Mouse (Mus musculus) natural killer cell, adult 2 months (primary cell): Measurements from ENCODE around the gene Notch3.
A peak's percentile ranks its signal among the peaks of the same experiment; 100 is the strongest.
"Not testable (repeated sequence)": the region's sequence is repeated elsewhere in the genome, so short reads cannot be mapped to it uniquely, and the experiment has no call there.

Experiments
- DNase-seq, 2 experiments: peaks; one replicate each; pipeline ENCODE4 v3.0.0; 2022; ENCODE audit warnings: low spot score in 2 of 2

Gene Notch3

DNA sequence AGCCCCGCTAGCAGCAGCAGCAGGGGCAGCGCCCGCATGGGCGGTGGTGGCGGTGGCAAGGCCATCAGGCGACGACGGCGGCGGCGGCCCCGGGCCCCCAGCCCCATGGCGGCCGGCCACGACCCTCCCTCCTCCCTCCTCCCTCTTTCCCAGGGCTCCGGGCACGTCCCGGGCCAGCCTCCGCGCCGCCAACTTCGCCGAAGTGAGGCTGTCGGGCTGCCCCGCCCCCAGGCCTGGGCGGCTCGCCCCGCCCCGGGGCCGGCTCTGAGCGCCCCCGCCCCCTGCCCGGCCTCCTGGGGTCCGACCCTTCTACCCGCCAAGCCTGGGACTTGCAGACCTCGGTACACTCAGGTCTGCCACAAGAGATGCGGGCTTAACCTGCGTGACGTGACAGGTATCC, at the start of gene Notch3:
TSS of gene Notch3 (minus strand) at position 166 of the 400 bp plus-strand sequence.
- DNase-seq = no peak

- not testable (repeated sequence) for DNase-seq
These were observed 48.9 kb upstream of the Notch3 start for GRCm38 (mm10) chr17:32215587-32215986.

DNA sequence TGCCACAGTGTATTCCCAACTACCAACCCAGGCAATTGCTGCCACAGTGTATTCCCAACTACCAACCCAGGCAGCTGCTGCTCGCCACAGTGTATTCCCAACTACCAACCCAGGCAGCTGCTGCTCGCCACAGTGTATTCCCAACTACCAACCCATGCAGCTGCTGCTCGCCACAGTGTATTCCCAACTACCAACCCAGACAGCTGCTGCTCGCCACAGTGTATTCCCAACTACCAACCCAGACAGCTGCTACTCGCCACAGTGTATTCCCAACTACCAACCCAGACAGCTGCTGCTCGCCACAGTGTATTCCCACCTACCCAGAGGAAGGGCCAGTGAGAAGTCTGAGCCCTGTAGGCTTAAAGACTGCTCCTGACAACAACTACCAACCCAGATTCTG, 44.9 kb upstream of the Notch3 start:
- not testable (repeated sequence) for DNase-seq

DNA sequence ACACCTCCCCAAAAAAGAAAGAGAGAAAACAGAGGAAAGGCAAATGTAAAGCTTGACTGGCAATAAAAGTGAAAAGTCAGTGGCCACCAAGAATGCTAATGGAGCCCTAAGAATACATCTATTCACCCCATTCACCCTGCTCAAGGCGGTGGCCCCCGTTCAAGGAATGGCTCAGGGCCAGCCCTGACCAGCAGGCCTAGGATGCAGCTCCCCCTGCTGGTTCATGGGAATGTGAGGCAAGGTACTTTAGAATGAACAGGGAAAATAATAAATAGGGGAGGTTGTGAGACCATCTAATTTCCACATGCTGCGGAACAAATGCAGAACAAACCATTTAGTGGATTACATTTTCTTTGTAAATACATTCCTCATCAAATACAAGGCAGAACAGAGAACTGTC, 43.1 kb upstream of the Notch3 start:
- DNase-seq = peak in 1 of 2 experiments; percentile 32

GRCm38 (mm10) chr17:32209144-32209543, 42.5 kb upstream of the Notch3 start:
- no peak for DNase-seq

DNA sequence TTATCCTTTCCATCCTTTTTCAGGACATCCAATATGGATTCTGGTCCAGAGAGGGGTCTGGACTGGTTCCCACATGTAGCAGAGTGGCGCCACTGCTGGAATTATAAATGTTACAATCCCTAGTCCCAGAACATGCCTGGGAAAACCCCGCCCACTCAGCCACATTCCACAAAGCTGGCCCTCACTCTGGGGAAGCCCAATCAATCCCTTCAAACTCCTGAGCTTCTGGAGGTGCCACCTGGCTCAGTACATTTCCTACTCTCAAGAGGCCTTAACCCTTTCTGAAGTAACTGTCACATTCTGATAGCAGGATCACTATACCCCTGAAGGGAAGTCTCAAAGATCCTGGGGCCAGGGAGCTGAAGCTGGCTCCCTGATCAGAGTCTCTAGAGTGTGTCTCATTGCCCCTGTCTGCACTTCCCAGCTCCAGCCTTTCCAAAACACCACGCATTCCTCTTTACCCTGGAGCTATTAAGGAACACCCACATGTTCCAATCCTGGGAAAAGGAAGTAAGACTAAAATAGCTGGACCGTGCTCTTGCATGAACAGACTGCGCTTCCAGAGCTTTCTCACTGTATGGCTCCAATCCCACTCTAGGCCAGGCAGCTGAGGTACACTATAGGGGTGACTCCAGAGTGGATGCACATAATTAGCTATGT, 41.1 kb upstream of the Notch3 start:
- DNase-seq = no peak

GRCm38 (mm10) chr17:32205345-32205744, 38.7 kb upstream of the Notch3 start:
- no peak for DNase-seq

DNA sequence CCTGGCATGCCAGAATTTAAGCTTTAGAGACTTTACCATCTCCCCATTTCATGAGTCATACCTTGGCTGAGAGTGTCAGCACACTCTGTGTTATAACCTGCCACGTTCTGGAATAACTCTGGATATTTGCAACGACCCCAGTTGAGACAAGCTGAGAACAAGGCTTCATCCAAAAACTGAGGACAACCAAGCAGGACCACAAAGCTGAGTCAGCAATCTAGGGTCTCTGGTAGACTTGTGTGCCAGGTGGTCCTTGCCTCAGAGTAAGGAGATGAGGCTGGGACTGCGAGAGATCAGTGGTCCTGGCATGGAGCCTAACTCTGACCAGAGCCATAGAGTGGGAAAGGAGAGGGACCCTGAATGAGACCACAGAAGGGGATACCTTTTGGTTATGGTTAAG, 36.3 kb upstream of the Notch3 start:
- DNase-seq = no peak

- DNase-seq = no peak
These were observed 34.4 kb upstream of the Notch3 start for GRCm38 (mm10) chr17:32201086-32201485.

GRCm38 (mm10) chr17:32199796-32200195, 33.1 kb upstream of the Notch3 start:
- DNase-seq = no peak

- DNase-seq = no peak
These were observed 30.5 kb upstream of the Notch3 start for GRCm38 (mm10) chr17:32197156-32197555.

DNA sequence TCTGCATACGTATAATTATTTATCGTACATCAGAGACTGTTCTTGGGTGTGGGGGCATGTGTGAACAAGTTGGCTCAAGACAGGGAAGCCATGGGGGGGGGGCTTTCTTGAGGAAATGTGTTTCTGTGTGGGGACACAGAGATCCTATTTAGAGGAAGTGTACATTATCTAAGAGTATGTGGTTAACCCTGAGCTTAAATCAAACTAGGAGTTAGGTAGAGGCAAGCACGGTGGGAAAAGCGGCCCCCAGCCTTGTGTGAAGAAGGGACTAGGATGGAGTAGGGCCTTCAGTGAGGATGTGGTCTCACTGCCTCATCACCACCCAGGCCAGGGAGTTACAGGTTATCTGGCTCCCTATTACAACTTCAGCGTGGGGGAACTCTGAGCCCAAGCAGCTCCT, 29.1 kb upstream of the Notch3 start:
- DNase-seq = no peak

DNA sequence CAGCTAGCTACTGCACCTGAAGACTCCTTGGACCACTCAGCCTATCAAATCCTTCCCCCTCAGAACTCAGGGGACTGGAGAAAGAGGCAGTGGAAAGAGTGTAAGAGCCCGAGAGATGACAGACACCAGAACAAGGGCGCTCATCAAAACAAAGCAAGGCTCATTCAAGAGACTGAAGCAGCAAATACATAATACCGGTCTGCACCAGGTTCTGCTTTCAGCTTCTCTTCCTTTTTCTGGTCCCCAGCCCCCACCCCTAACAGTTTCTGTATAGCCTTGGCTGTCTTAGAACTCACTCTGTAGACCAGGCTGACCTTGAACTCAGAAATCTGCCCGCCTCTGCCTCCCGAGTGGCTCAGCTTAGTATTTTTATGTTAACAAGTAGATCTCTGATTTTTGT, 26.4 kb upstream of the Notch3 start:
- no peak for DNase-seq

- DNase-seq = no peak
These were observed 23.2 kb upstream of the Notch3 start for GRCm38 (mm10) chr17:32189850-32190249.

GRCm38 (mm10) chr17:32188863-32189636, 22.4 kb upstream of the Notch3 start, which contains the start of gene Ephx3:
Gene Ephx3, minus strand, starts transcription at chr17:32189549.
- DNase-seq = no peak

DNA sequence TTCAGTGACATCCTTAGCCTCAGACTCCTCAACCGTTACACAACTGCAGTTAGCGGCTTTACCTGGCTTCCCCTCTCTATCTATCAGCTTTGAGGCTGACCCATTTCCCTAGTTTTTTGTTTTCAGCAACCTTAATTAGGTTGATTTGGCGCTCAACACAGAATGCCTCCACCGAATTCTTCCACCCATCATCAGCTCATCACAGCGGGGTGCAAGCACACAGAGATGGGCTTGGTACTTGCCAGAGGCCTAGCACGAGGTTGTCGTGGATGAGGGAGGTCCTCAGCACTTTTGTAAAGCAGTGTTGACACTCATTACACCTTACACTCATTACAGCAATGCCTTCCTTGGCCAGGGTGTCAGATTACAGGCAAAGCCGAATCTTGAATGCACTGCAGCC, 16.4 kb upstream of the Notch3 start:
- no peak for DNase-seq

- DNase-seq = no peak
These were observed 13.2 kb upstream of the Notch3 start for GRCm38 (mm10) chr17:32179621-32180491.

DNA sequence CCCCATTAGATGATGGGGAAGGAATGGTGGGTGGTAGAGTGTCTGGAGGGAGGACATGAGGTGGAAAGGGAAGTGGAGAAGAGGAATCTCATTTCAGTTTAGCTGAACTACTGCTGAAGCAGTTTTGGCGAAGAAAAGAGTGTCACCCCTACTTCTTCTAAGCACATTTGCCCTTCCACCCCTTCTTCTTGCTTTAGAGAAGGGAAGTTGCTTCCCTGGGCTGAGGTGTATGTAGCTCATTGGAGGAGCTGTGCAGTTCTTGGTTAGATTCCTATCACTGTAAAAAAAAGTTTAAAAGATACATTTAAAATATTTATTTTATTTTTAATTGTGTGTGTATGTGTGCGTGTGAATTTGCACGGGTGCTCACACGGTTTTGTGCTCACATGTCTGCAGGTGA, 10.3 kb upstream of the Notch3 start:
- no peak for DNase-seq

DNA sequence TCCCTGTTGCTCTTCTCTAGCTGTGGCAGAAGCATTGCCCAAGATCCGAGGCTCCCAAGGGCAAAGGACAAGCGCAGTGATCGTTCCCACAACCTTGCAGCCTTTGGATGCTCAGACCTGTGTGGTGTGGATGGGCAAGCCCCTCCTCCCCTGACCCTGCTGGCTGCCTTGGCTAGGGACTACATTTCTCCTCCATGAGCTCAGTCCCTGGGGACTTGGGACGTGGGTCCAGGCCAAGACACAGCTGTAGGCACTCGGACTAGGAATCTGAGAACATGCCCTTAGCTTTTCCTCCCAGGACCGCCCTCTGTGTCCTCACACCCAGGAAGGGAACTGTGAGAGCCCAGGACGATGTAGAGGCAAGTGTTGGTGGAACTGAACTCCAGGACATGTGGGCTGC, 6.5 kb upstream of the Notch3 start:
- no peak for DNase-seq

DNA sequence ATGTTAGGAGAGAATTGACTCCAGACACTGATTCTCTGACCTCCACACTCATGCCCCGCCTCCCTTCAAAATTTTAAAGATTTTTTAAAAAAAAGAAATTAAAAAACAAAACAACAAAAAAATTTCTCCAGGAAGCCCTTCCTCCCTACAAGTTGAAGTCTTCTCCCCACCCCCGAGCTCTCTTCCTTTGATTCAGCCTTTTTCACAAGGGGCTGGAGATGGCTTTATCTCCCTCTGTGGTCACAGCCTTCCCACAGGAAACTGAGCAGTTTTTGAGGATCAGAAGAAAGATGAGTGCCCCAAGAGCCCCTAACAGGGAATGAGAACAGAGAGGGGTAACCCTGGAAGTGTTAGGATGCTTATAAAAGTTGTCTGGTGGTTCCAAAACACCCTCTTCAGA, 5.8 kb upstream of the Notch3 start:
- no peak for DNase-seq

DNA sequence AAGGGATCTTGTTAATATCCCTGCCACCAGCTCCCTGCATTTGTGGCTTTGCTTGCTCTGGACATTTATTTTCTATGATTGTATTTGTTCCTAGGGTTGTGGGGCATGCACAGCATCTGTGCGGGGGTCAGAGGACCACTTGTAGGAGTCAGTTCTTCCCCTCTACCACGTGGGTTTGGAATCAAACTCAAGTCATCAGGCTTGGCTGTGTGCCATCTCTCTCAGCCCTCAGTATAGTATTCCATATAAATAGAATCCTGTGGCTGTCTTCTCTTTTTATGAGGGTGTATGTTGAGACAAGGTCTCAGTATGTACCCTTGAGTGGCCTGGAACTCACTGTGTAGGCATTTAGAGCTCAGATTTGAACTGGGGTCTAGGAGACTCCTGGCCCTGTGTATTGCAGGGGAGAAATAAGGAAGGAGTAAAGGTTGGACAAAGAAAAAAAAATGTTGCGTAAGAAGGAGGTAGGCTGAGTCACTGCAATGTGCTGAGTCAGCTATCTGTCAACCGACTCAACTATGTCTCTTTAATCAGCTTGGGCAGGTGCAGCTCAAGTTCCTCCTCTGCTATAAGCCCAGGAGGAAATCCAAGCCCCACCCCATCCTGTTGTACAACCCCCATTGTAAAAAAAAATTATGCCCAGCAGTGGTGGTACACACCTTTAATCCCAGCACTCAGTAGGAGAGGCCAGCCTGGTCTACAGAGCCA, 3.0 kb upstream of the Notch3 start:
- no peak for DNase-seq
